Mouse (Mus musculus): Measurements from ENCODE around the gene Slc38a4. TPM values are rescaled to one million over a fixed set of nuclear protein-coding genes. Genes with fewer than 3 reads are reported as not detected.

The Slc38a4 gene
- polyA plus RNA-seq, 1 experiment from 2014 or later: 63.0 TPM

- Histone ChIP-seq H3K4me2 (ENCODE audit: low read depth, low read length) (no peak overlapping the region), H3K9me3 (replicated peaks; ENCODE audit: control insufficient read depth, low read length) (no peaks in the 10 kb centered on the region), H3K4me1 (ENCODE audit: control insufficient read depth, insufficient read depth, low read length) (peaks cover 15% of the 10 kb centered on the region), H3K36me3 (ENCODE audit: control insufficient read depth, insufficient read depth, low read length) (no peaks in the 10 kb centered on the region), H3K4me3 (replicated peaks; ENCODE audit: low read length) (no peak overlapping the region), H3K27ac (ENCODE audit: low read length) (no peak overlapping the region), H3K9ac (ENCODE audit: low read length) (no peak overlapping the region), H3K27me3 (ENCODE audit: control insufficient read depth, insufficient read depth, low read length) (no peaks in the 10 kb centered on the region)
- ATAC-seq (ENCODE audit: insufficient read depth, low FRiP score): no peak
- 91% methylated on average over 13 of the region's 13 CpGs for WGBS
Measured at GRCm38 (mm10) chr15:97043921-97044320, 11.8 kb downstream of the Slc38a4 start.

- 13% methylated on average over 7 of the region's 7 CpGs for WGBS
- Histone ChIP-seq H3K27ac (ENCODE audit: low read length) (peak overlapping the region; percentile 92), H3K27me3 (ENCODE audit: control insufficient read depth, insufficient read depth, low read length) (no peaks in the 10 kb centered on the region), H3K36me3 (ENCODE audit: control insufficient read depth, insufficient read depth, low read length) (no peaks in the 10 kb centered on the region), H3K9me3 (replicated peaks; ENCODE audit: control insufficient read depth, low read length) (no peaks in the 10 kb centered on the region), H3K9ac (ENCODE audit: low read length) (no peak overlapping the region), H3K4me2 (ENCODE audit: low read depth, low read length) (peak overlapping the region; percentile 14; the same call in 1 of the 2 replicates), H3K4me1 (ENCODE audit: control insufficient read depth, insufficient read depth, low read length) (peaks cover 15% of the 10 kb centered on the region), H3K4me3 (replicated peaks; ENCODE audit: low read length) (no peak overlapping the region)
- ATAC-seq (ENCODE audit: insufficient read depth, low FRiP score): peak; percentile 47; the same call in 1 of the 2 replicates
Measured at GRCm38 (mm10) chr15:97042001-97042491, 13.7 kb downstream of the Slc38a4 start.

GRCm38 (mm10) chr15:97041182-97041581 lies 14.6 kb downstream of the Slc38a4 start:
- Histone ChIP-seq H3K4me3 (replicated peaks; ENCODE audit: low read length) (no peak overlapping the region), H3K4me2 (ENCODE audit: low read depth, low read length) (no peak overlapping the region), H3K36me3 (ENCODE audit: control insufficient read depth, insufficient read depth, low read length) (no peaks in the 10 kb centered on the region), H3K27me3 (ENCODE audit: control insufficient read depth, insufficient read depth, low read length) (no peaks in the 10 kb centered on the region), H3K9me3 (replicated peaks; ENCODE audit: control insufficient read depth, low read length) (no peaks in the 10 kb centered on the region), H3K4me1 (ENCODE audit: control insufficient read depth, insufficient read depth, low read length) (peaks cover 15% of the 10 kb centered on the region), H3K9ac (ENCODE audit: low read length) (no peak overlapping the region), H3K27ac (ENCODE audit: low read length) (peak overlapping the region; percentile 92)
- WGBS: 68% methylated on average over 9 of the region's 9 CpGs
- ATAC-seq (ENCODE audit: insufficient read depth, low FRiP score): no peak

GRCm38 (mm10) chr15:97037710-97038109 lies 18.0 kb downstream of the Slc38a4 start:
- Histone ChIP-seq H3K27ac (ENCODE audit: low read length) (no peak overlapping the region), H3K9ac (ENCODE audit: low read length) (no peak overlapping the region), H3K27me3 (ENCODE audit: control insufficient read depth, insufficient read depth, low read length) (no peaks in the 10 kb centered on the region), H3K9me3 (replicated peaks; ENCODE audit: control insufficient read depth, low read length) (no peaks in the 10 kb centered on the region), H3K4me1 (ENCODE audit: control insufficient read depth, insufficient read depth, low read length) (peaks cover 10% of the 10 kb centered on the region), H3K4me2 (ENCODE audit: low read depth, low read length) (no peak overlapping the region), H3K4me3 (replicated peaks; ENCODE audit: low read length) (no peak overlapping the region), H3K36me3 (ENCODE audit: control insufficient read depth, insufficient read depth, low read length) (no peaks in the 10 kb centered on the region)
- WGBS: 84% methylated on average over 8 of the region's 8 CpGs
- no peak for ATAC-seq (ENCODE audit: insufficient read depth, low FRiP score)

GRCm38 (mm10) chr15:97035892-97036291 lies 19.9 kb downstream of the Slc38a4 start:
- Histone ChIP-seq H3K9me3 (replicated peaks; ENCODE audit: control insufficient read depth, low read length) (no peaks in the 10 kb centered on the region), H3K27me3 (ENCODE audit: control insufficient read depth, insufficient read depth, low read length) (no peaks in the 10 kb centered on the region), H3K36me3 (ENCODE audit: control insufficient read depth, insufficient read depth, low read length) (no peaks in the 10 kb centered on the region), H3K27ac (ENCODE audit: low read length) (no peak overlapping the region), H3K4me2 (ENCODE audit: low read depth, low read length) (no peak overlapping the region), H3K9ac (ENCODE audit: low read length) (no peak overlapping the region), H3K4me1 (ENCODE audit: control insufficient read depth, insufficient read depth, low read length) (no peaks in the 10 kb centered on the region), H3K4me3 (replicated peaks; ENCODE audit: low read length) (no peak overlapping the region)
- no peak for ATAC-seq (ENCODE audit: insufficient read depth, low FRiP score)
- WGBS: 61% methylated on average over 6 of the region's 6 CpGs

- 42% methylated on average over 9 of the region's 9 CpGs for WGBS
- Histone ChIP-seq H3K27ac (ENCODE audit: low read length) (no peak overlapping the region), H3K27me3 (ENCODE audit: control insufficient read depth, insufficient read depth, low read length) (no peaks in the 10 kb centered on the region), H3K4me3 (replicated peaks; ENCODE audit: low read length) (no peak overlapping the region), H3K36me3 (ENCODE audit: control insufficient read depth, insufficient read depth, low read length) (no peaks in the 10 kb centered on the region), H3K4me2 (ENCODE audit: low read depth, low read length) (no peak overlapping the region), H3K4me1 (ENCODE audit: control insufficient read depth, insufficient read depth, low read length) (no peaks in the 10 kb centered on the region), H3K9ac (ENCODE audit: low read length) (no peak overlapping the region), H3K9me3 (replicated peaks; ENCODE audit: control insufficient read depth, low read length) (no peaks in the 10 kb centered on the region)
- no peak for ATAC-seq (ENCODE audit: insufficient read depth, low FRiP score)
Measured at GRCm38 (mm10) chr15:97033485-97033991, 22.2 kb downstream of the Slc38a4 start.

GRCm38 (mm10) chr15:97031886-97032285 lies 23.9 kb downstream of the Slc38a4 start:
- no peaks in the 10 kb centered on the region for H3K36me3 ChIP-seq (ENCODE audit: control insufficient read depth, insufficient read depth, low read length)
- no peak overlapping the region for H3K4me2 ChIP-seq (ENCODE audit: low read depth, low read length)
- no peak overlapping the region for H3K27ac ChIP-seq (ENCODE audit: low read length)
- no peak for ATAC-seq (ENCODE audit: insufficient read depth, low FRiP score)
- no peaks in the 10 kb centered on the region for H3K27me3 ChIP-seq (ENCODE audit: control insufficient read depth, insufficient read depth, low read length)
- H3K9ac ChIP-seq (ENCODE audit: low read length): no peak overlapping the region
- 77% methylated on average over 5 of the region's 5 CpGs for WGBS
- H3K9me3 ChIP-seq (replicated peaks; ENCODE audit: control insufficient read depth, low read length): no peaks in the 10 kb centered on the region
- no peak overlapping the region for H3K4me3 ChIP-seq (replicated peaks; ENCODE audit: low read length)
- no peaks in the 10 kb centered on the region for H3K4me1 ChIP-seq (ENCODE audit: control insufficient read depth, insufficient read depth, low read length)

- H3K4me3 ChIP-seq (replicated peaks; ENCODE audit: low read length): no peak overlapping the region
- H3K27me3 ChIP-seq (ENCODE audit: control insufficient read depth, insufficient read depth, low read length): no peaks in the 10 kb centered on the region
- no peak overlapping the region for H3K9ac ChIP-seq (ENCODE audit: low read length)
- no peaks in the 10 kb centered on the region for H3K9me3 ChIP-seq (replicated peaks; ENCODE audit: control insufficient read depth, low read length)
- H3K4me1 ChIP-seq (ENCODE audit: control insufficient read depth, insufficient read depth, low read length): no peaks in the 10 kb centered on the region
- no peak overlapping the region for H3K27ac ChIP-seq (ENCODE audit: low read length)
- no peak for ATAC-seq (ENCODE audit: insufficient read depth, low FRiP score)
- no peaks in the 10 kb centered on the region for H3K36me3 ChIP-seq (ENCODE audit: control insufficient read depth, insufficient read depth, low read length)
- 86% methylated on average over 10 of the region's 10 CpGs for WGBS
- no peak overlapping the region for H3K4me2 ChIP-seq (ENCODE audit: low read depth, low read length)
Measured at GRCm38 (mm10) chr15:97030984-97031492, 24.7 kb downstream of the Slc38a4 start.

- no peak overlapping the region for H3K27ac ChIP-seq (ENCODE audit: low read length)
- H3K4me2 ChIP-seq (ENCODE audit: low read depth, low read length): no peak overlapping the region
- no peaks in the 10 kb centered on the region for H3K36me3 ChIP-seq (ENCODE audit: control insufficient read depth, insufficient read depth, low read length)
- no peaks in the 10 kb centered on the region for H3K4me1 ChIP-seq (ENCODE audit: control insufficient read depth, insufficient read depth, low read length)
- H3K27me3 ChIP-seq (ENCODE audit: control insufficient read depth, insufficient read depth, low read length): no peaks in the 10 kb centered on the region
- no peaks in the 10 kb centered on the region for H3K9me3 ChIP-seq (replicated peaks; ENCODE audit: control insufficient read depth, low read length)
- no peak overlapping the region for H3K9ac ChIP-seq (ENCODE audit: low read length)
- WGBS: 85% methylated on average over 4 of the region's 4 CpGs
- no peak for ATAC-seq (ENCODE audit: insufficient read depth, low FRiP score)
- no peak overlapping the region for H3K4me3 ChIP-seq (replicated peaks; ENCODE audit: low read length)
Measured at GRCm38 (mm10) chr15:97030136-97030535, 25.6 kb downstream of the Slc38a4 start.

Measured in stomach, embryonic 16.5 days (tissue).